Mouse (Mus musculus) hematopoietic stem cell, adult 5-6 weeks (primary cell): ENCODE measurements at regions not wholly inside any gene's neighbourhood (a gene's known extent, or its start where the extent isn't known, plus 50 kb on each side); places are given as distances from the start of the nearest gene placed in this dataset.

ENCODE experiments used
- ATAC-seq, 2 experiments: fragments of 125-278 bp in 1 of 2; replicated peaks in 1 of 2; 2 replicates each; pipeline ENCODE4 v1.8.0; 2016 to 2017; ENCODE audit warnings: inconsistent platforms in 2 of 2, mild to moderate bottlenecking in 2 of 2, moderate number of reproducible peaks in 2 of 2, low read depth in 1 of 2, moderate TSS enrichment in 1 of 2; ENCODE audit not compliant: low FRiP score in 2 of 2, poor library complexity in 2 of 2, severe bottlenecking in 2 of 2, insufficient read depth in 1 of 2, low TSS enrichment in 1 of 2

GRCm38 (mm10) chr10:38875667-38876245 lies 54.2 kb upstream of the Rfpl4b start:
- ATAC-seq: peak in 1 of 2 experiments; percentile 39; a peak in 1 of 4 replicates

DNA sequence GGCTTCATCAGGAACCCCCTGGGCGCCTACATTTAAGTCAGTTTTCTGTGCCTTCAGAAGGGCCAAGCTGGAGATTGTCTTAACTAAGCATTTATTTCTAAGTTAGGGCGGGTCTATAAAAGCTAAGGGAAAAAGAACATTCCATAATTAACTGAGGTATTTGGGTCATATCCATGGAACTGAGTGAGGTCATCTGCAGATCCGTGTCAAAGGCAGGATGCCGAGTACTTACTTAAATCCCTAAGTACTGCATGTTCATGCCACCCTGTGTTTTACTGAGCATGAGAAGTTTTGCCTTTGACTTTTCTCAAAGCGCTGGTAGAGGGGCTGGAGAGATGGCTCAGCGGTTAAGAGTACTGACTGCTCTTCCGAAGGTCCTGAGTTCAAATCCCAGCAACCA lies 57.7 kb upstream of the Rfpl4b start:
- no peak for ATAC-seq

DNA sequence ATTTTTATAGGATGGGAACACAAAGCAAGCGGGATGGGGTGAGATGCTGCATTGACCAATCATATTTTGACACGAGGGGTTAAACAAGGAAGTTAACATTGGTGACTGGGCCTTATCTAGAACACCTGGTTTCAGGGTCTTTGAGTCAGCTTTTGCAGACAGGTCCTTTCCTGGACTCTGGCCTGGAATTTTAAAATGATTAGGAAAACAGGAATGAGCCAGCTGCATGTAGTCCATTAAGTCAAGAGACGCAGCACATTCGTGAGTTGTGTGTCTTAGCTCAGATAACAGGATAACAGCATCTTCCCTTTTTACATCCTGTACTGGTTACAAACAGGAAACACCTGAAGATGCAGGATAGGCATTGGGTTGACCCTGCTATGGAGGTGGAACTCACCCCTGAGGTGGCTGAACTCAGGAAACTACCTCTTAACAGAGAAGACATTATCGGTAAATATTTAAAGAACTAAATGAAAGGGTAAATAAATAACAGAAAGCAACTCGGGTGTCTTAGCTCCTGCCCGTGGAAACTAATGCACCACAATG lies 59.1 kb upstream of the Rfpl4b start:
- ATAC-seq: peak; percentile 61 to 70

DNA sequence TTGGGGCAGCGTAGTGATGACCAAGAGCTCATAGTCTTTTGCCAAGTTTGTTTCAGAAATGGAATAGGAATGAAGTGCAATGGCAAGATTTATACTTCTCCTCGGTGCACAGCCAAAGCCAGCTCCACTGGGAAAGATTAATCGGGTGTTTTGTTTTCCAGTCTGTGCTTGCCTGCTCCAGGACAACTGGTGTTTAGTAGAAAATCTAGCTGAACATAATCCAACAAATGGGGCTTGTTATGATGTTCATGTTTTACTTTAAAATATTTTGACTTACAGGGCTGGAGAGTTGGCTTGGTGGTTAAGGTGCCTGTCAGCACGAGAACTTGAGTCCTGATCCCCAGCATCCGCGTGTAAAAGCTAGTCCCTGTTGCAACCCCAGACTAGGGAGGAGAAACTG lies 60.6 kb upstream of the Rfpl4b start:
- no peak for ATAC-seq

DNA sequence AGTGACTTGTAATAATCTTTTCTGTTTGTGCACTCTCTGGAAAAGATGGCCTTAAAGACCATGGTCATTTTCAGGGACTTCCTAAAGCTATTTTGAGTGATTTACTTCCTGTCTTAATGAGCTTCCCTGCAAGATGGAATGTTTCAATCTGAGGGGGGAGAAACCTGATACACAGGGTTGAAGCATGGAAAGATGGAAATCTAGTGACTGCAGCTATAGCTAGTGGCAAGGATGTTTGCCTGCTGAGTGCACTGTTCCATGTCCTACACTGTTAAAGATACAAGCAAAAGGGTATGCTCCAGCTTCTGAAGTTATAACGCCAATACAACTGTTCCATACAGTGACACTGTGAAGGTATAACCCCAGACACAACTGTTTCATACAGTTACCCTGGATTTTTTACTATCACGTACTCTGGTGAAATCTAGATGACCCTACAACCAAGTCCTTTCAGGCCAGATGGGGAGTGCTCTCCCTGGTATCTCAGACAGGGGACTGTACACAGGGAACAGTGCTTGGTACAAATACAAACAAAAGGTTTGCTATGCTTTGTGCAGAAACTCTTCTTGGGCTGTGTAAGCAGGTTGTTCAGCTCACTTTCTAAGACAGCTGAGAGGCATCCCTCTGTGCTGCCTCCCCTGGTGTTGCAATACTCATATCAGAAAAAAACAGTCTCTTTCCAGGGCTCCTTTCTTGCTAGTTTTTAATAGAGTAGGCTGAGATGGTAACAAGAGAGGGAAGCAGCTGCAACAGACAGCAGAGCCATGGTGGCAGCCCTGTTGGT lies 62.4 kb upstream of the Rfpl4b start:
- ATAC-seq: no peak

GRCm38 (mm10) chr10:38884641-38885040 lies 63.1 kb upstream of the Rfpl4b start:
- peak; percentile 83 to 86 for ATAC-seq

- no peak for ATAC-seq
Measured at GRCm38 (mm10) chr10:38886441-38886840, 64.9 kb upstream of the Rfpl4b start.

GRCm38 (mm10) chr10:38887896-38888295 lies 66.3 kb upstream of the Rfpl4b start:
- ATAC-seq: no peak

DNA sequence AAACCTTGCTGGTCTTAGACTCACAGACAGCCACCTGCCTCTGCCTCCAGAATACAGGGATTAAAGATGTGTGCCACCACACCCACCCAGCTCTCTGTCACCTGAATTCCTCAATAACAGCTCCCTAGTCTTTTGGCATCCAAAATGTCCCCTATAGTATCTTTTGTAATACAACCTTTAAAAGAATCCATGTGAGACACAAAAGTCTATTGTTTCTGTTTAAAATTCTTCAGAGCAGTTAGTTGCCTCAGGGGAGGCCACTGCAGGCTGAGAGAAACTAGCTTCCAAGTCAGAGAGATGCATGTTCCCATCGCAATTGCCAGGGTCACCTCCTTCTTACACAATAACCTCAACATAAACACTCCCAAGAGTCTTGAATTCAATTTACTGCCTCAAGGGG lies 70.6 kb upstream of the Lama4 start:
- no peak for ATAC-seq

DNA sequence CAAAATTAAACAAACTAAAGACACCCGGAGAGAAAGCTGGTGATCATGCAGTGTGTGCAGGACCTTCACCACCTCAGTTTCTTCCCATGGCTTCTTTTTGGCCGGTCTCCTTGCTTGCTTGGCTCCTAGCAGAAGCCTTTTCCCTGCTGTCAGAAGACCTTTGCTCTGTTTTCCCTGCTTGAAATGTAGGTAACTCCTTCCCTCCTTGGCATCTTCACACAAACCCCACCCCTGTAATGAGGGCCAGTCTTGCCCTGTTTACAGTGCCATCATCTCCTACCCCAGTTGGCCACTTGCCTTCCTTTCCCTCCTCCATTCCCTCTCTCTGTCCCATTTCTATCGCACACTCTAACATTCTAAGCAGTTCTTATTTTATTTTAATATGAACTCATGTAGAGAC lies 69.7 kb upstream of the Lama4 start:
- no peak for ATAC-seq

DNA sequence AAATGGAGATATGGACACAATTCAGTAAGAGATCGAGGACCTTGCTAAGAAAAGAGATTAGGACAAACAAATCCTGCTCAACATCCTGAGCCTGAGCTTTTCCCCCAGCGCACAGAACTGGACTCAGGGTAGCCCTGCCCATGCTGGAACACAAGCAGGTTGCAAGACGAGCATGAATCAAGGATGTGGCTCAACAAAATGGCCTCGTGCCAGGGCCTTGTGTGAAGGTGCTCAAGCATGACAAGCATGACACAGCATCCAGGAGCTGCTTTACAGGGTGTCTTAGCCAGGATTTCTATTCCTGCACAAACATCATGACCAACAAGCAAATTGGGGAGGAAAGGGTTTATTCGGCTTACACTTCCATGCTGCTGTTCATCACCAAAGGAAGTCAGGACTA lies 67.7 kb upstream of the Lama4 start:
- ATAC-seq: no peak

DNA sequence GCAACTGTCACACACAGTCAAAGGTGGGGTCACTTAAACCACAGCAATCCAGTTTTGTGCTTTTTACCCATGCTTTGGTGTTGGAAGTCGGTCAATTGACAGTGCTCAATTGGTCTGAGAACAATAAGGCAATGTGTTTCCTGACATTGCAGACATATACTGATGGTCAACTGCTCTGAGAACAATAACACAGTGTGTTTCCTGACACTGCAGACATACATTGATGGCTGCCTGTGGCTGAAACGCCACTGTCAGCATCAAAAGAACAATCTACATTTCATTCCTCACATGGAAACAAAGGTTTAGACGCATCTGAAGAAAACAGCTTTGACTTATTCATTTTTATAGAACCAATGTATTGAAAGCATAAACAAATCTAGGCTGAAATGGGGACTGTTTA lies 59.2 kb upstream of the Lama4 start:
- ATAC-seq: no peak

DNA sequence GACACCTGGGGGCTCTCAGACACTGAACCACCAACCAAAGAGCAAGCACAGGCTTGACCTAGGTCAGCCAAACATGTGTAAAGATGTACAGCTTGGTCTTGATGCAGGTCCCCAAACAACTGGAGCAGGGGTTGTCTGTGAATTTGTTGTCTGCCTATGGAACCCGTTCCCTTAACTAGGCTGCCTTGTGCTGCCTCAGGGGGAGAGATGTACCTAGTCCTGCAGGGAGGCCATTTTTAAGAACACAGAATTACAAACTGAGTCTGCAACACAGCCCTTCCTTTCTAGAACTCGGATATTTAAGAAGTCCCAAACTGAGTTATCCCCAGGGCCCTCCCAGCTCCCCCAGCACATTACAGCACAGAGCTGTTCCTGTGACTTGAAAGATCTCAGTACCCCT lies 57.5 kb upstream of the Lama4 start:
- no peak for ATAC-seq

DNA sequence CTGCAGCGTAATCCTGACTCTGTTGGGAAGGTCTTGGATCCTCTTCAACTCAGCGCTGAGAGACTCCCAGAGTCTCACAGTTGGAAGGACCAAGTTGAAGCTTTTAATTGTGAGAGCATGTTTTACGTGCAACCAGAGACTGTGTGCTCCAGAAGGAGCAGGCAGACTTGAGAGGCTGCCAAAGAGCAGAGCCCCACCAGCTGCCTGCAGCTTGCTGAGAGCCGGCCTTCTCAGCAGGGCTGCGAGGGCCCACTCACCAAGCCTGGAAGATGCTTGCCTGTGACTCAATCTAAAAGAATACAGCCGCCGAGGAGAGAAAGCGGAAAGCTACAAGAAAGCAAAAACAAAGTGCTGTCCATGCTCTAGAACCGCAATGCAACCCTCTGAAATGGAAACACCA lies 57.0 kb upstream of the Lama4 start:
- ATAC-seq: no peak

GRCm38 (mm10) chr10:38909152-38909732 lies 56.1 kb upstream of the Lama4 start:
- no peak for ATAC-seq

DNA sequence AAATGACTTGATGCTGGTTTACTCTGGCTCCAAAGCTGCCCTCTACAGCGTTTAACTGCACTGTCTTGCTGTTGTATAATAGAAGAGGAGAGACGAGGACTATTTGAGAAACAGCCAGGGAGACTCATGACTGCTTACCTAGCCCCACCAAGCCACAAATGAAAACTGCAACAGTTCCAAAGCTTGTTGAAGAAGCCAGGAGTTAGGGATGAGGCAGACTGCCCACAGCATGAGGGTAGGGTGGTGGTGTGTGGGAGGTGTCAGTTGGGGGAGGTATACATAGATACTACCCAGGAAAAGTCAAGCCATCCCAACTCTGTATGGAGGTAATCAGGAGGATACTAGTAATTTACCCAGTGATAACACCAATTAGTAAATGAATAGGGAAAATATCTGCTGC lies 55.5 kb upstream of the Lama4 start:
- ATAC-seq: no peak

DNA sequence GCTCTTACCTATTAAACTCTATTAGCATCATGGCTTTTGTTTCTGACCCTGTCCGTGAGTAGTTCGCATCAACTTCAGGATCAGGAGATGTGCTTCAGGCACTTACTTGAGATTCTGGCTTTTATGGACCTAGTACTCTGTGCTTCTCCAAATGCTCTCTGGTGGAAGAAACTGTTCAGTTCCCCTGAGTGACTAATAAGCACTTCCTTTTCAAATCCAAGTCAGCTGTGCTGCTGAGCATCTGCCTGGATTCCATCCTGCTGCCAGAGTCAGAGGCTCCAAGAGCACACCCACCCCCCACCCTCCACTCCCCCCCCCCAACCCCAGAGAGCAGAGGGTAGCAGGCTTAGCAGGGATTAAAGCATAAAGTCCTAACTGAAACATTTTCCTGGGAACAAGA lies 52.3 kb upstream of the Lama4 start:
- no peak for ATAC-seq
